Mouse (Mus musculus): Measurements from ENCODE around the gene Trove2. TPM values are rescaled to one million over a fixed set of nuclear protein-coding genes. Genes with fewer than 3 reads are reported as not detected.

Gene Trove2
- polyA plus RNA-seq, 1 experiment = 0.97 TPM

GRCm38 (mm10) chr1:143803537-143803936 is 26.7 kb upstream of the Trove2 start:
- Histone ChIP-seq H3K4me1 (replicated peaks; ENCODE audit: control insufficient read depth, insufficient read depth, low read length) (no peaks in the 10 kb centered on the region), H3K36me3 (ENCODE audit: control insufficient read depth, insufficient read depth, low read length) (peaks cover 13% of the 10 kb centered on the region), H3K4me3 (ENCODE audit: control insufficient read depth, insufficient read depth, low read length) (no peak overlapping the region), H3K27me3 (ENCODE audit: control insufficient read depth, insufficient read depth, low read length) (no peaks in the 10 kb centered on the region), H3K27ac (ENCODE audit: control insufficient read depth, insufficient read depth, low read length) (no peak overlapping the region)
- TF ChIP-seq CTCF (IDR thresholded peaks at IDR 0.05; ENCODE audit: borderline replicate concordance, control insufficient read depth, extremely low read depth, insufficient read depth, low read length, poor library complexity) (no peak), POLR2A (IDR thresholded peaks at IDR 0.05; ENCODE audit: control insufficient read depth, extremely low read depth, insufficient read depth, low read length, poor library complexity) (no peak)
- 35% methylated on average over 4 of the region's 4 CpGs for WGBS
- DNase-seq = no peak

- WGBS = 85% methylated on average over 2 of the region's 2 CpGs
These were observed 11.8 kb upstream of the Trove2 start for GRCm38 (mm10) chr1:143788584-143789227.

GRCm38 (mm10) chr1:143777558-143778218 is 820 bp upstream of the Trove2 start:
- Histone ChIP-seq H3K4me3 (ENCODE audit: control insufficient read depth, insufficient read depth, low read length) (peak overlapping the region; percentile 74), H3K27me3 (ENCODE audit: control insufficient read depth, insufficient read depth, low read length) (no peaks in the 10 kb centered on the region), H3K27ac (ENCODE audit: control insufficient read depth, insufficient read depth, low read length) (peak overlapping the region; percentile 8), H3K4me1 (replicated peaks; ENCODE audit: control insufficient read depth, insufficient read depth, low read length) (peaks cover 3% of the 10 kb centered on the region; the same call in 1 of the 2 replicates), H3K36me3 (ENCODE audit: control insufficient read depth, insufficient read depth, low read length) (no peaks in the 10 kb centered on the region)
- DNase-seq = peak; percentile 38
- TF ChIP-seq CTCF (IDR thresholded peaks at IDR 0.05; ENCODE audit: borderline replicate concordance, control insufficient read depth, extremely low read depth, insufficient read depth, low read length, poor library complexity) (no peak), POLR2A (IDR thresholded peaks at IDR 0.05; ENCODE audit: control insufficient read depth, extremely low read depth, insufficient read depth, low read length, poor library complexity) (no peak)
- under 1% methylated on average over 39 of the region's 39 CpGs for WGBS

More at GRCm38 (mm10) chr1:143788584-143789227, 11.8 kb upstream of the Trove2 start:
- Histone ChIP-seq H3K36me3 (ENCODE audit: control insufficient read depth, insufficient read depth, low read length) (peaks cover 5% of the 10 kb centered on the region), H3K4me3 (ENCODE audit: control insufficient read depth, insufficient read depth, low read length) (no peak overlapping the region), H3K27me3 (ENCODE audit: control insufficient read depth, insufficient read depth, low read length) (no peaks in the 10 kb centered on the region), H3K4me1 (replicated peaks; ENCODE audit: control insufficient read depth, insufficient read depth, low read length) (no peaks in the 10 kb centered on the region), H3K27ac (ENCODE audit: control insufficient read depth, insufficient read depth, low read length) (no peak overlapping the region)
- peak; percentile 31; the same call in 1 of the 2 replicates for TF ChIP-seq CTCF (IDR thresholded peaks at IDR 0.05; ENCODE audit: borderline replicate concordance, control insufficient read depth, extremely low read depth, insufficient read depth, low read length, poor library complexity)
- TF ChIP-seq POLR2A (IDR thresholded peaks at IDR 0.05; ENCODE audit: control insufficient read depth, extremely low read depth, insufficient read depth, low read length, poor library complexity) = no peak
- peak; percentile 64 for DNase-seq

GRCm38 (mm10) chr1:143773909-143774308 is 3.0 kb downstream of the Trove2 start:
- TF ChIP-seq POLR2A (IDR thresholded peaks at IDR 0.05; ENCODE audit: control insufficient read depth, extremely low read depth, insufficient read depth, low read length, poor library complexity) = no peak
- TF ChIP-seq CTCF (IDR thresholded peaks at IDR 0.05; ENCODE audit: borderline replicate concordance, control insufficient read depth, extremely low read depth, insufficient read depth, low read length, poor library complexity) = no peak
- H3K27ac ChIP-seq (ENCODE audit: control insufficient read depth, insufficient read depth, low read length) = no peak overlapping the region
- no peaks in the 10 kb centered on the region for H3K36me3 ChIP-seq (ENCODE audit: control insufficient read depth, insufficient read depth, low read length)
- 81% methylated on average over 6 of the region's 6 CpGs for WGBS
- DNase-seq = no peak
- H3K27me3 ChIP-seq (ENCODE audit: control insufficient read depth, insufficient read depth, low read length) = no peaks in the 10 kb centered on the region
- no peak overlapping the region for H3K4me3 ChIP-seq (ENCODE audit: control insufficient read depth, insufficient read depth, low read length)
- peaks cover 3% of the 10 kb centered on the region; the same call in 1 of the 2 replicates for H3K4me1 ChIP-seq (replicated peaks; ENCODE audit: control insufficient read depth, insufficient read depth, low read length)

- no peak overlapping the region for H3K4me3 ChIP-seq (ENCODE audit: control insufficient read depth, insufficient read depth, low read length)
- peaks cover 3% of the 10 kb centered on the region; the same call in 1 of the 2 replicates for H3K4me1 ChIP-seq (replicated peaks; ENCODE audit: control insufficient read depth, insufficient read depth, low read length)
These were observed 3.8 kb downstream of the Trove2 start for GRCm38 (mm10) chr1:143773082-143773481.

GRCm38 (mm10) chr1:143770444-143771109 is 6.3 kb downstream of the Trove2 start:
- no peak for TF ChIP-seq POLR2A (IDR thresholded peaks at IDR 0.05; ENCODE audit: control insufficient read depth, extremely low read depth, insufficient read depth, low read length, poor library complexity)
- WGBS = 96% methylated on average over 20 of the region's 20 CpGs
- no peak for DNase-seq
- Histone ChIP-seq H3K27me3 (ENCODE audit: control insufficient read depth, insufficient read depth, low read length) (no peaks in the 10 kb centered on the region), H3K27ac (ENCODE audit: control insufficient read depth, insufficient read depth, low read length) (no peak overlapping the region), H3K4me3 (ENCODE audit: control insufficient read depth, insufficient read depth, low read length) (no peak overlapping the region), H3K36me3 (ENCODE audit: control insufficient read depth, insufficient read depth, low read length) (no peaks in the 10 kb centered on the region), H3K4me1 (replicated peaks; ENCODE audit: control insufficient read depth, insufficient read depth, low read length) (no peaks in the 10 kb centered on the region)

More at GRCm38 (mm10) chr1:143773082-143773481, 3.8 kb downstream of the Trove2 start:
- no peak for TF ChIP-seq POLR2A (IDR thresholded peaks at IDR 0.05; ENCODE audit: control insufficient read depth, extremely low read depth, insufficient read depth, low read length, poor library complexity)
- no peak for TF ChIP-seq CTCF (IDR thresholded peaks at IDR 0.05; ENCODE audit: borderline replicate concordance, control insufficient read depth, extremely low read depth, insufficient read depth, low read length, poor library complexity)
- H3K27me3 ChIP-seq (ENCODE audit: control insufficient read depth, insufficient read depth, low read length) = no peaks in the 10 kb centered on the region
- DNase-seq = no peak
- 94% methylated on average over 7 of the region's 7 CpGs for WGBS
- H3K36me3 ChIP-seq (ENCODE audit: control insufficient read depth, insufficient read depth, low read length) = no peaks in the 10 kb centered on the region
- H3K27ac ChIP-seq (ENCODE audit: control insufficient read depth, insufficient read depth, low read length) = no peak overlapping the region
